Mouse (Mus musculus): ENCODE data around the gene Hbq1b.
"Not testable (repeated sequence)": the region's sequence is repeated elsewhere in the genome, so short reads cannot be mapped to it uniquely, and the experiment has no call there.

Gene Hbq1b

DNA sequence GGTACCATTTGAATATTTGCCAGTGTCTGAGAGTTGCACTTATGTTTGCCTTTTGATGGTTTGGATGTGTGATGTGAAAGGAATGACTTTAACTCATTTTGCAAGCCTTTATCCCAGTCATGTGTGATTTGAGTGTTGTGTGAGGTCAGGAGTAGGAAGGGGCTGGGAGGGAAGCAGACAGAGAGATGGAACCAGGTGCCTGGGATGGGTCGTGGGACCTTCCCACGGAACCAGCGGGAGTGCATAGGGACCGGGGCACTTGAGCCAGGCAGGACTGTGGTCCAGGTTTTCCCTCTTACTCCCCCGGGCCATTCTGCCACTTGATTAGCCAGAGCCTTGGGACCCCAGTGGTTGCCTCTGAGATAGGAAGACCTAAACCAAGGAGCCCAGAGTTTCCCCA is 18.8 kb upstream of the Hbq1b start:
- peak; percentile 18 for DNase-seq (ENCODE audit: low spot score)

DNA sequence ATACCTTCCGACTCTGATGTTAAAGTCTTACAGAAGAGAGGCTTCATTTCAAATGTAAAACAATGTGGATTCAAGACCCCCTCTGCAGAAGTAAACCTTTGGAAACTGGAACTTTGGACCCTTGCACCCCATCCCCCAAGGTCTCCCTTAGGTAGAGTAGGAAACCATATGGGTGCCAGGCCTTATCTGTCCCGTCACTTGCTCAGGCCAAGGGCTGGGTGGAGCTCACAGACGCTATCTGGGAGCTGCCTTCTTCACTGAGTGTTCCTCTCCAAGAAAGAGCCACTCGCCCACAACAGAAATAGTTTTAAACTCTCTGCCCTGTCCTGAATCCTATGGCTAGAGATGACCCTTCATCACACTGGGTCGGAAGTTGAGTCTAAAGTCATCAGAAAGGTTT is 17.8 kb upstream of the Hbq1b start:
- no peak for DNase-seq (ENCODE audit: low spot score)

DNA sequence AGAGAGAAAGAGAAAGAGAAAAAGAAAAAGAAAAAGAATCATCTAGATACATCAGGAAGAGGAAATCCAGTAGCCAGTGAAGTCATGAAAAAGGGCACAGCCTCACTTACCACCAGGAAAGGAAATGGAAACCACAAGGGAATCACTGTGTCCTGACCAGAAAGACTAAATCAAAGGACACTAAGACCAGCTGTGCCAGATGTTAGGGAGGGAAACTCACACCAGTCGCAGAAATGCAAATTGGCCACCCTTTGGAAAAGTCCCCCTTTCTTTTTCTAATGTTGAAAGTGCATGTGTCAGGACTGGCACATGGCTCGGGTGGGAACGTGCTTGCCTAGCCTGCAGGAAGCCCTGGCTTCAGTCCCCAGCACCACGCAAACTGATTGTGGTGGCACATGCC is 15.6 kb upstream of the Hbq1b start:
- DNase-seq (ENCODE audit: low spot score): no peak

DNA sequence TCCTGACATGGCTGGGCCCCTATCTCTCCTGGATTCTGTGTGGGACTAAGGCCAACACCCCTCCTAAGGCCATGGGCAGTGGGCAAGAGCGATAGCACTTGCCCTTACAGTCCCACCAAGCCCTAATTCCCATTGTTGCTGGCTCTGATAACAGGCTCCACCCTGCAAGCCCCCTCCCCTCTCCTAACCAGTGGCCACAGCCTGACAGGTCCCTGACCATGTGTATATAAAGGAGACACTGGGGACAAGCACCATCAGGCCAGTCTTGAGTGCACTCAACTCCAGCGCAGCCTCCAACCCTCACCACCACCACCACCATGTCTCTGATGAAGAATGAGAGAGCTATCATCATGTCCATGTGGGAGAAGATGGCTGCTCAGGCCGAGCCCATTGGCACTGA is 10.4 kb upstream of the Hbq1b start, which contains the start of gene Hba-x:
TSS of gene Hba-x (plus strand) at position 54 of the 400 bp plus-strand sequence.
- no peak for DNase-seq (ENCODE audit: low spot score)

DNA sequence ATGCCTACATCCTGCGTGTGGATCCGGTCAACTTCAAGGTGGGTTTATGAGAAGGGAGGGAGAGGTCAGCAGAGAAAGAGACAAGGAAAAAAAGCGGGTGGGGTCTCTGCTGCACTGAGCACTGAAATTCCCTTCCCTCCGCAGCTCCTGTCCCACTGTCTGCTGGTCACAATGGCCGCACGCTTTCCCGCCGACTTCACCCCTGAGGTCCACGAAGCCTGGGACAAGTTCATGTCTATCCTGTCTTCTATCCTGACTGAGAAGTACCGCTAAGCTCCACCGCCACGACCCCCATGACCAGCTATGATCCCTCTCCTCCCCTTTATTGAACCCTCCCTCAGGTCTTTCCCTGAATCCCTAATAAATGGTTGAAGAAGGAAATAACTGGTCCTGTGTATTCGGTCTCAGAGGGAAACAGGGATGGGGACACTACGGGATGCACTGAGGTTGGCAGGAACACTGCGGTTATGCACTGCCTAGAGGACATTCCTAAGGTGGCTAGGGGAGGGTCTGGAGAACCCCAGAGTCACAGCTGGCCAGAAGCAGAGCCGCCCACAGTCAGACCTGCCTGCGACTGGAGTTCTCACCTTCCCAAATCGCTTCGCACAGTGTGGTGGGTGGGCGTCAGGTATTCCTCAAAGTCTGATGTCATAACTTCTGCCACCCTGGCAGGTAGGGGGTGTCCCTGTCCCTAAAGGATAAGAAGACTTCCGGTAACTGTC is 8.9 kb upstream of the Hbq1b start:
- no peak for DNase-seq (ENCODE audit: low spot score)

DNA sequence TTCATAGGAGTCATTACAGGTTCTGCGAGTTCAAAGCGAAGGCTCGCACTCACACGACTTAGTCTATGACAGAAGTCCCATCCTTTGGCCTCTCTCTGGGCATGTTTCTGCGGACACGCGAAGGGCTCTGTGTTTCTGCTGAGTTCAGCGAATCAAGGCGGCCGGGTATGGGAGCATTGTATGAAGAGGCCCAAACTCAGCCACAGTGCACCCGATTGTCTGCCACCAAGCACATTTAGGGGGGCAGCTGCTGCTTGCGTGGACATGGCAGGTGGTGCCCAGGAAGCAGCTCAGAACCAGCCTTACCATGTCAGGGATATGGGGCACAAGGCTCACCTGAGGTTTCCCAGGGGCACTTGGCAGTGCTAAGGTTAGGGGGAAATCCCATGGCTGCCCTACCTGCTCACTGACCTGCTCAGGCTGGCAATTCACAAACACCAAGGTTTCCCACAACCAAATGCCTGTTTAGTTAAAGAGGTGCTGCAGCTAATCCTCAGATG is 8.3 kb upstream of the Hbq1b start:
- DNase-seq (ENCODE audit: low spot score): no peak

DNA sequence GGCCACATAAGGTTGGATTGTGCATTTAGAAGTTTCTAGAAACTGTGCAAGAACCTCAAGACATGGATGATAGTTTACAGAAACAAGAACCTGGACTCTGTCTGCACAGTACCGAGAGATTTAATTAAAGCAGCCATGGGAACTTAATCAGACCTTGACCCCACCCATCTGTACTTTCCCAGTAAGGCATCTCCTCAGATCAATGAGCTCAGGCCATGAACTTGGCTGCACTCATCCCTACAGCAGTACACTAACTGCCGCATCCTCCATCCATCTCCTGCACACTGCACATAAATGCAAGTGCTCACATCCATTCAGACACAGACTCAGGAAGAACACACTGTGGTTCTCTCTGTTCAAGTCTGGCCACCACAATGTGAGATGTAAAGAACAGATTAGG is 6.1 kb upstream of the Hbq1b start:
- no peak for DNase-seq (ENCODE audit: low spot score)

DNA sequence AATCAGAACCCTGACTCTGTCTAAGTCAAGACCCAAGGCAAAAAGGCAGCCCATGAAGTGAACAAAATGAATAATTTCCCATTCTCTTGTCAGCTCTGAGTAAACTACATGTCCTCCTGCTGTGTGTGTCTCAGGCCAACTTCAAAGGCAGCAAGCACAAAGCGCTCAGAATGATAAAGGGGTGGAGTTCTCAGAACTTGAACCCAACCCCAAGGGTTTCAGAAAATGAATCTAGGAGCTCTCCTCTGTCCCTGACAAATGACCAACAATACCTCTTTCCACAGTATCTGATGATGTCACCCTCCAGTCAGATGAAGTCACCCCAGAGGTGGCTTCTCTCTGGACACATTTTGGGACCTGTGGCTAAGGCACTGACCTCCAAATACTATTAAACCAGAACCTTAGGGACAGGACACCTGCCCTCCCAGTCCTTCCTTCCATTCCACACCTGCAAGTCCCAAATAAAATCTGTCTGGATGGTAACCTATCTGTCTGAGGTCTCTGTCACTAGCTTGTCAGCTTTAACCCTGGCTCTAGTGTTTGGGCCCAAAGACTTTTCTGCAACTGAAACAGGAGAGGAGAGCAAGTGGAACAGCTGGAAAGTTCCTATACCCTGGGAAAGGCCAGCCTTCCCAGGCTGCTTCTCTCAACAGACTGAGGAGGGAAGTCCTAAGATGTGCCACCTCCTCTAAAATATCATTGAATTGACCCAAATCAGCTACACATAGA is 5.2 kb upstream of the Hbq1b start:
- DNase-seq (ENCODE audit: low spot score): no peak

DNA sequence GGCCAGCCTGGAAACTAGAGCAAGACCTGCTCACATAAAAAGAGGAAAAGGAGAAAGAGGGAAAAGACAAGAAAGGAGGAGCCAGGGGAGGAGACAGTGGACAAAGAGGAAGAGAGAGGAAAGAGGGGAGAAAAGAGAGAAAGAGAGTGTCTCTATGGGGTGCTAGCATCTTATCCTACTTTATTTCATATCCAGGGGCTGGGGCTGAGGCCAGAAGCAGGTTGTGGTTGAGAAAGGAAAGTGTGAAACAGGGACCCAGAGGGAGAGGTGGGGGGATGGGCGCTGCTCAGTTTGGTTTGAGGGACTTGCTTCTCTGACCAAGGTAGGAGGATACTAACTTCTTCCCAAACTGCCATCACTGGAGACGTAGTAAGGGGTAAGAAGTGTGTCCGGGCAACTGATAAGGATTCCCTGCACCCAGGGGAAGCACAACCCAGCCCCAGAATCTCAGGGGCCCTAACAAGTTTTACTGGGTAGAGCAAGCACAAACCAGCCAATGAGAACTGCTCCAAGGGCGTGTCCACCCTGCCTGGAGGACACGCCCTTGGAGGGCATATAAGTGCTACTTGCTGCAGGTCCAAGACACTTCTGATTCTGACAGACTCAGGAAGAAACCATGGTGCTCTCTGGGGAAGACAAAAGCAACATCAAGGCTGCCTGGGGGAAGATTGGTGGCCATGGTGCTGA is 3.5 kb upstream of the Hbq1b start, which contains the start of gene Hba-a1:
TSS of gene Hba-a1 (plus strand) at position 421 of the 687 bp plus-strand sequence.
- DNase-seq (ENCODE audit: low spot score): not testable (repeated sequence)

DNA sequence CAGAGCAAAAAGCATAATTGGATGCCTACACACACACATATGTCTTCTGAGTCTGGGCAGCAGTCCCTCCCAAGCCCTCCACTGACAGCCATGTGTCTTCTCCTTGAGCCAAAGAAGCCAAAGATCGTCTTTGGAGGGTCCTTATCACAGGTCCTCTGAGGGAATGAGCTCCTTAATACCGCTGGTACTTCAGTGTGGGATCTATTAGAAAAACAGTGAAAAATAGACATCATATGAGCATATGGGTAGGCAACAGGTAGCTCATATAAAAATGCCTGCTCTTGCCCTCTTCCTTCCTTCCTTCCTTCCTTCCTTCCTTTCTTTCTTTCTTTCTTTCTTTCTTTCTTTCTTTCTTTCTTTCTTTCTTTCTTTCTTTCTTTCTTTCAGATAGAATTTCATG is 2.2 kb upstream of the Hbq1b start:
- DNase-seq (ENCODE audit: low spot score): not testable (repeated sequence)

DNA sequence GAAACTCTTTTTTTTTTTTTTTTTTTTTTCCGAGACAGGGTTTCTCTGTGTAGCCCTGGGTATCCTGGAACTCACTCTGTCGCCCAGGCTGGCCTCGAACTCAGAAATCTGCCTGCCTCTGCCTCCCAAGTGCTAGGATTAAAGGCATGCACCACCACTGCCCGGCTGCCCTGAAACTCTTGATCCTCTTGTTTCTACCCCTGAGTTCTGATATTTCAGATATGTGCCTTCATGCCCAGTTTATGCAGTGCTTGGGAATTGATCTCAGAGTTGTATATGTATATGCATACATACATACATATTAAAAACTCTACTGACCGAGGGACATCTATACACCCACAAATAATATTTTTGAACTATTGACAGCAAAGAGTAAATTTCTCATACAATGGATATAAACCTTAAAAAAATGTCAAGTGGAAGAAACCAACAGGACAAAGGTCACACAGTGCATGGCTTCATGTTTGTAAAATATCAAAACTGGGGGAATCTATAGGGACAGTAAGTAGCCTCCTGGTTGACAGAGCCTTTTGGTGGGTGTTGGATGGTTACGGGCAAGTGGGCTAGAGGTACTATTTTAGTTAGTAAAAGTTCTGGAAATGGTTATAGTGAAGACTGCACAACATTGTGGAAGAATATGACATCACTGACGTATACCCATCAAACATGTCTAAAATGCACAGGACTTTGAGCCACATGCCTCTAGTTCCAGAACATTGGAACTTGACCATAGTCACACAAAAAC is 1.6 kb upstream of the Hbq1b start:
- no peak for DNase-seq (ENCODE audit: low spot score)

DNA sequence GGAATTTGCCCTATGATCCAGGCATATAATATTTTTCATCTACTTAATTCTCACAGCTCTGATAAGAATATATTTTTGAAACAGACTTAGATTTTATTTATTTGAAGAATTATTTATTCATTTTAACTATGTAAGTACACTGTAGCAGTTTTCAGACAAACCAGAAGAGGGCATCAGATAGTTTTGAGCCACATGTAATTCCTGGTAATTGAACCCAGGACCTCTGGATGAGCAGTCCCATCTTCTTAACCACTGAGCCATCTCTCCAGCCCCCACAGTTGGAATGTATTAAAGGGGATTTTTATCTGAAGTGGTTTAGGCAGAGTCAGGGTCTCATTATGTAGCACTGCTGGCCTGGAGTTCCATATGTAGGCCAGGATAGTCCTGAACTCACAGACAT is 878 bp upstream of the Hbq1b start:
- not testable (repeated sequence) for DNase-seq (ENCODE audit: low spot score)

DNA sequence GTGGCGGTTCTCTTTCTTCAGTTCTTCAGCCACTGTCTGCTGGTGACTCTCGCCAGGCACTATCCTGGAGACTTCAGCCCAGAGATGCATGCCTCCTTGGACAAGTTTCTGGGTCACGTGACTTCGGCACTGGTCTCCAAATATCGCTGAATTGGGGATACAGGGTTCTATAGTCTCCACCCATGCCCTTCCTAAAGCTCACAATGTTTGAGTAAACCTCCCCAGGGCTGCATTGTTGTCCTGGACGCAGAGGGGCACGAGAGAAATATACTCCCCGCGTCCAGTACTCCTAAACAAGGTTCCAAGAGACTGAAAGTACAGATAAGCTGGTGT is 694 bp downstream of the Hbq1b start:
- DNase-seq (ENCODE audit: low spot score): no peak

DNA sequence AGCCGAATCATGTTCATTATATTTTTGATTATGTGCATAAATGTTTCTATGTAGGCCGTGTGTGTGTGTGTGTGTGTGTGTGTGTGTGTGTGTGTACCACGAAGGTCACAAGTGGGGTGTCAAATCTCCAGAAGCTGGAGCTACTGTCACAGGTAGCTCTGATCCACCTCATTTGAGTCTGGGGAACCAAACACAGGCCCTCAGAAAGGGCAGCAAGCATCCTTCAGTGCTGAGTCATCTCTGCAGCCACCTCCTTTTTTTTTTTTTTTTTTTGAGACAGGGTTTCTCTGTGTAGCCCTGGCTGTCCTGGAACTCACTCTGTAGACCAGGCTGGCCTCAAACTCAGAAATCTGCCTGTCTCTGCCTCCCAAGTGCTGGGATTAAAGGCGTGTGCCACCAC is 6.1 kb downstream of the Hbq1b start:
- DNase-seq (ENCODE audit: low spot score): not testable (repeated sequence)

DNA sequence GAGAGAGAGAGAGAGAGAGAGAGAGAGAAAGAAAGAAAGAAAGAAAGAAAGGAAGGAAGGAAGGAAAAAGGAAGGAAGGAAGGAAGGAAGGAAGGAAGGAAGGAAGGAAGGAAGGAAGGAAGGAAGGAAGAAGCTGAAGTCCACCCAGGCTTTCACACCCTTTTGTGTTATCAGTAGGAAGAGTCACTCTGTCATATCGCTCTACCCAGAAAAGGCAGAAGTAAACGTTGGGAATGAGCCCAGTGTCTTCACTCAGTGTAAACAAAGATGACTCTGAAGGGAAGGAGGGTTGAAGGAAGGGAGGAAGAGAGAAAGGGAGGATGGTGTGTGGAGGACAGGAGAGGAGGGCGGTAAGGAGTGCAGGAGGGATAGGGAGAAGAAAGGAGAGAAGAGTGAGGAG is 6.7 kb downstream of the Hbq1b start:
- not testable (repeated sequence) for DNase-seq (ENCODE audit: low spot score)

DNA sequence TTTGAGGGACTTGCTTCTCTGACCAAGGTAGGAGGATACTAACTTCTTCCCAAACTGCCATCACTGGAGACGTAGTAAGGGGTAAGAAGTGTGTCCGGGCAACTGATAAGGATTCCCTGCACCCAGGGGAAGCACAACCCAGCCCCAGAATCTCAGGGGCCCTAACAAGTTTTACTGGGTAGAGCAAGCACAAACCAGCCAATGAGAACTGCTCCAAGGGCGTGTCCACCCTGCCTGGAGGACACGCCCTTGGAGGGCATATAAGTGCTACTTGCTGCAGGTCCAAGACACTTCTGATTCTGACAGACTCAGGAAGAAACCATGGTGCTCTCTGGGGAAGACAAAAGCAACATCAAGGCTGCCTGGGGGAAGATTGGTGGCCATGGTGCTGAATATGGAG is 9.4 kb downstream of the Hbq1b start, which contains the start of gene Hba-a2:
TSS of gene Hba-a2 (plus strand) at position 287 of the 400 bp plus-strand sequence.
- not testable (repeated sequence) for DNase-seq (ENCODE audit: low spot score)

DNA sequence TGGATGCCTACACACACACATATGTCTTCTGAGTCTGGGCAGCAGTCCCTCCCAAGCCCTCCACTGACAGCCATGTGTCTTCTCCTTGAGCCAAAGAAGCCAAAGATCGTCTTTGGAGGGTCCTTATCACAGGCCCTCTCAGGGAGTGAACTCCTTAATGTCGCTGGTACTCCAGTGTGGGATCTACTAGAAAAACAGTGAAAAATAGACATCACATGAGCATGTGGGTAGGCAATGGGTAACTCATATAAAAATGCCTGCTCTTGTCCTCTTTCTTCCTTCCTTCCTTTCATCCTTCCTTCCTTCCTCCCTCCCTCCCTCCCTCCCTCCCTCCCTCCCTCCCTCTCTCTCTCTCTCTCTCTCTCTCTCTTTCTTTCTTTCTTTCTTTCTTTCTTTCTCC is 10.7 kb downstream of the Hbq1b start:
- DNase-seq (ENCODE audit: low spot score): not testable (repeated sequence)

DNA sequence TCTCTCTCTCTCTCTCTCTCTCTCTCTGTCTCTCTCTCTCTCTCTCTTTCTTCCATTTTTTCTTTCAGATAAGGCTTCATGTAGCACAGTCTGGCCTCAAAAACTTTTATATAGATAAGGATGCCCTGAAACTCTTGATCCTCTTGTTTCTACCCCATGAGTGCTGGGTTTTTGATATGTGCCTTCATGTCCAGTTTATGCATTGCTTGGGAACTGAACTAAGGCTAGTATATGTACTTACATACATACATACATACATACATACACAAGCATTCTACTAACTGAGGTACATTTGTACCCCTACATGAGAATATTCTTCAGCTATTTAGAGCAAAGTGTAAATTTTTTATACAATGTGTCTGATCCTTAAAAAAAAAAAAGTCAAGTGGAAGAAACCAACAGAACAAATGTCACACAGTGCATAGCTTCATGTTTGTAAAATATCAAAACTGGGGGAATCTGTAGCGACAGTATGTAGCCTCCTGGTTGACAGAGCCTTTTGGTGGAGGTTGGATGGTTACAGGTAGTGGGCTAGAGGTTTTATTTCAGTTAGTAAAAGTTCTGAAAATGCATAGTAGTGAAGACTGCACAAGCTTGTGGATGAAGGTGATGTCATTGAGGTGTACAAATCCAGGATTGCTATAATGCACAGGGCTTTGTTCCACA is 11.2 kb downstream of the Hbq1b start:
- DNase-seq (ENCODE audit: low spot score): no peak

DNA sequence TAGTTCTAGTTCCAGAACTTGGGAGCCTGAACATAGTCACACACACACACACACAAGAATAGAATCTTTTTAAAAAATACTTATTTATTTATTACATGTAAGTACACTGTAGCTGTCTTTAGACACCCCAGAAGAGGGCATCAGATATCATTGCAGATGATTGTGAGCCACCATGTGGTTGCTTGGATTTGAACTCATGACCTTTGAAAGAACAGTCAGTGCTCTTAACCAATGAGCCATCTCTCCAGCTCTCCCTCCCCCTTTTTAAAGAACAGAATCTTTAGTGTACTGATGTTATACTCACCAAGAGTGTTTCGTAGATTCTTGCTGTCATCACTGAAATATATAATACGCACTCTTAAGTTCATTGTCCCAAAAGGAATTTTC is 11.8 kb downstream of the Hbq1b start:
- no peak for DNase-seq (ENCODE audit: low spot score)

DNA sequence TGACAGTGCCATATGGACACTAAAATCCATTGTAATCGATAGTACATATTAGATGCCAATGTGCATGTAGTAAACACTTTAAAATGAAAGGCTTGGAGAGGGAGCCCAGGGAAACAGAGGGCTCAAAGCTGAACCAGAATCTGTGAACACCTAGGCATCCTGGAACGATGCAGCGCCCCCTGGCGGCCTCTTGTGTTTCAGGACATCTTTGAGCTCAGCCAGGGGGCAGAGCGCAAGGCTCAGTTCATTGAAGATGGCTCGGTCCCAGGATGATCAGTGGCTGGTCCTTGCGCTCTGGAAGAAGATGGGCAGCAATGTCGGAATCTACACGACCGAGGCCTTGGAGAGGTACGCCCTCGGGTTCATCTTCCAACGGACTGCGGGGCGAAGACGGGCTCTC is 13.1 kb downstream of the Hbq1b start, which contains the start of gene Hbq1a:
TSS of gene Hbq1a (plus strand) at position 205 of the 400 bp plus-strand sequence.
- peak; percentile 66 for DNase-seq (ENCODE audit: low spot score)

All from embryo, embryonic 10.5 days (tissue).